Mouse (Mus musculus): Measurements from ENCODE around the gene Unk.
A peak's percentile ranks its signal among the peaks of the same experiment; 100 is the strongest.

Unk gene

GRCm38 (mm10) chr11:116030088-116030897 lies at the start of gene Unk:
Unk (plus strand) TSS chr11:116030322.
- peak; percentile 97 for DNase-seq (ENCODE audit: extremely low read depth, insufficient read length, low spot score)

- no peak for DNase-seq (ENCODE audit: extremely low read depth, insufficient read length, low spot score)
These were observed 47.6 kb upstream of the Unk start for GRCm38 (mm10) chr11:115982472-115982871.

- no peak for DNase-seq (ENCODE audit: extremely low read depth, insufficient read length, low spot score)
These were observed 46.8 kb upstream of the Unk start for GRCm38 (mm10) chr11:115983291-115983690.

- no peak for DNase-seq (ENCODE audit: extremely low read depth, insufficient read length, low spot score)
These were observed 40.4 kb upstream of the Unk start for GRCm38 (mm10) chr11:115989686-115990085.

DNA sequence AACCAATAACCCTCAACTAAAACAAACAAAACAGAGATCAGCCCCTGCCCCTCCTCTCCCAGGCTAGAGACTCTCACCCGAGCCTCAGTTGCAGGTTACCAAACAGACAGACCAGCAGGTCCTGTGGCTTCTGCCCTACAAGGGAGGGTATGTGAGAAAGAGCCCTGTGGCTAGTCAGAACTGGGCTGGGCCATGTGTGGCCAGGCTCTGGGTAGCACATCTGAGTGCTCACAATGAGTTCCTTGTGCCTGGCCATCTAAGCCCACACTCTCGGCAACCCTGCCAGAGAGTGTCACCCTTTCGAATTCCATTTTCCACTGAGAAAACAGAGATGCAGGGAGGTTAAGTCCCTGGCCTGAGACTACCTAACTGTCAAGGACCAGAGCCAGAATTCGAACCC lies 38.0 kb upstream of the Unk start:
- no peak for DNase-seq (ENCODE audit: extremely low read depth, insufficient read length, low spot score)

DNA sequence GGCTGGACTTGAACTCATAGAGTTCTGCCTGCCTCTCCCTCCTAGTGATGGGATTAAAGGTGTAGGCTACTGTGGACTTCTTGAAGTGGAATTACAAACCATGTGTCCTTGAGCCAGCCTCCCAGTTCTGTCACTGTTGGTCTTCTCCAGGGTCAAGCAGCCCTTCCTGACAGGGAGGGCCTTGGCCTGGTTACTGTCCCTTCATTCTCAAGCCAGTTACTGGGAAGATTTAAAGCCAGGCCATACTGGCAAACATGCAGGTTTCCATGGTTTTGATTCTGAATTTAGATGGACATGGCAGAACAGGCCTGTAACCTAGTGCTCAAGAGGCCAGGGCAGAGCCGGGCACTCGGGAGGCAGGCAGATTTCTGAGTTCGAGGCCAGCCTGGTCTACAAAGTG lies 34.9 kb upstream of the Unk start:
- DNase-seq (ENCODE audit: extremely low read depth, insufficient read length, low spot score) = no peak

DNA sequence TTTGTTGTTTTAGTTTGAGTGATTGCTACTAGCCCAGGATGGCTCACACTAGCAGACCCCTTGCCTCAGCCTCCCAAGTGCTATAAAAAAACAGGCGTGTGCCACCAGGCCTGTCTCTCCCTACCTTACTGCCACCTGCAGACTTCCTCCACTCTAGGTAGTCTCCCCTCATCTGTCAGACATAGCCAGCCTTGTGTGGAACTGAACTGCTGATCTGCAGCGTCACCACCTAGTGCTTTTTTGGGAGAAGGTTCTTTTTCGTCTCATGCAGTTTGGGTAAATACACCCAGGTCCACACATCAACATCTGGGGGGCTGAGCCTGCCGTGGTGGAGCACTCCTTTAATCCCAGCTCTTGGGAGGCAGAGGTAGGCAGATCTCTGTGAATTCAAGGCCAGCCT lies 33.1 kb upstream of the Unk start:
- no peak for DNase-seq (ENCODE audit: extremely low read depth, insufficient read length, low spot score)

DNA sequence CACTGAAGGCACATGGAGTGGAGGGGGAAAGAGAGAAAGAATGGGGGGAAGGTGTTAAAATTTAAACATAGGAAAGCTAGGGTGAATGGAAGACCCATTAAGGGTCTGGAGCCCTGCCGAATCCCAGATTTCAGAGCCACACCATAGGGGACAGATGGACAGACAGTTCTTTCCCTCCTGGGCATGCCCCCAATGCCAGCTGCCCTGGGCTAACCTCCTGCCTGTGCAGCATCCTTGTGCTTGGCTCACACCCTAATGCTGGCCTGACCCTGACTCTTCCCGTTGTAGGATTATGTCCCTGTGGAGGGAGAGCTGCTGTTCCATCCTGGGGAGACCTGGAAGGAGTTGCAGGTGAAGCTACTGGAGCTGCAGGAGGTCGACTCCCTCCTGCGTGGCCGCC lies 32.5 kb upstream of the Unk start:
- no peak for DNase-seq (ENCODE audit: extremely low read depth, insufficient read length, low spot score)

- no peak for DNase-seq (ENCODE audit: extremely low read depth, insufficient read length, low spot score)
These were observed 31.1 kb upstream of the Unk start for GRCm38 (mm10) chr11:115999027-115999426.

DNA sequence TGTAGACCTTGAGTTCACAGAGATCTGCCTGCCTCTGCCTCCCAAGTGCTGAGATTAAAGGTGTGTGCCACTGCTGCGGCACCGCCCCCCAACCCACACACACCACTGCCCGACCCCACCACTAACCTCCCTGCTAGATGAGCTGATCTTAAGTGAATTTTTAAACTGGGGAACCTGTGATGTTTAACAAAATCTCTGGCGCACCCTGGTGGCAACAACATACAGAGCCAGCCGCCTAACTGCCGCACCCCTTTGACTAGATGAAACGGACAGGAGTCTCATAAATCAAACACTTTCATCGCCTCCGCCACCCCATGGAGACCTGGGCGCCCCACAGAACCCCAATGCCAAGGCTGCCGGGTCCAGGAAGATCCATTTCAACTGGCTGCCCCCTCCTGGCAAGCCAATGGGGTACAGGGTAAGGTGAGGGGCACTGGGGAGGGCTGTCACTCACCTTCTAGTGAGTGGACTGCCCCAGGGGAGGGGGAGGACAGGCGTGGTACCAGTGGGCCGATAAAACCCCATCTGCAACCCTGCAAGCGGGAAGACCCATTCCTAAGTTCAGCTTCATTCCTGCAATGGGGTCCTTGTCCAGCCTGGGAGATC lies 30.5 kb upstream of the Unk start:
- peak; percentile 81 for DNase-seq (ENCODE audit: extremely low read depth, insufficient read length, low spot score)

GRCm38 (mm10) chr11:116000607-116001006 lies 29.5 kb upstream of the Unk start:
- DNase-seq (ENCODE audit: extremely low read depth, insufficient read length, low spot score) = no peak

GRCm38 (mm10) chr11:116001725-116002124 lies 28.4 kb upstream of the Unk start:
- no peak for DNase-seq (ENCODE audit: extremely low read depth, insufficient read length, low spot score)

- DNase-seq (ENCODE audit: extremely low read depth, insufficient read length, low spot score) = no peak
These were observed 27.2 kb upstream of the Unk start for GRCm38 (mm10) chr11:116002894-116003293.

GRCm38 (mm10) chr11:116004186-116004823 lies 25.8 kb upstream of the Unk start:
- no peak for DNase-seq (ENCODE audit: extremely low read depth, insufficient read length, low spot score)

DNA sequence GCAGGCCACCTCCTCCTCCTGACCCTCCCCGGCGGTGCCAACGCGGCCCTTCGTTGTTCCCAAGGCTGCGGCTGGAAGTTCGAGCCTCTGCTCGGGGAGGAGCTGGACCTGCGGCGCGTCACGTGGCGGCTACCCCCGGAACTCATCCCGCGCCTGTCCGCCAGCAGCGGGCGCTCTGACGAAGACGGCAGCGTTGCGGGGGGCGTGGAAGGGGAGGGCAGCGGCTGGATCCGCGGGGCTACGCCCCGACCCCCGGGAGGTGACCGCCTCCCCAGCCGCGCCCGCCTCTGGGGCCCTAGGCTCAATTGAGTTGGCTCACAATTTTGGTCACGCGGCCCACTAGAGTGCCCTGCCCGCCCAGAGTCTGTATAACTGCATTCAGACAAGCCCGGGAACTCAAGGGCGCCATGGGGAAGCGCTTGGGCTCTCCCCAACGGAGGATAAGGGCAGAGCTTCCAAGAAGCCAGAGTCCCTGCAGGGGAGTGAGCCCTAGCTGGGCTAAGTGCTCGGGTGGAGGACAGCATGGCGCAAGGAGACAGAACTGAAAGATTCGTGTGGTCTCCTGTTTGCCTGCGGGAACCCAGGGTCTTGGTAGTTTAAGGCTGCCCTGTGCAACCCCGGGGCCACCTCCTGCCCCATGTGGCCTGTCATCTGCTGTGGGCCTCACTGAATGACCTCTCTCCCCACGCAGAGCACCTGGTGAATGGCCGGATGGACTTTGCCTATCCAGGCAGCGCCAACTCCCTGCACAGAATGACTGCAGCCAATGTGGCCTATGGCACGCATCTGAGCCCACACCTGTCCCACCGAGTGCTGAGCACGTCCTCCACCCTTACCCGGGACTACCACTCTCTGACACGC lies 25.1 kb upstream of the Unk start:
- no peak for DNase-seq (ENCODE audit: extremely low read depth, insufficient read length, low spot score)

DNA sequence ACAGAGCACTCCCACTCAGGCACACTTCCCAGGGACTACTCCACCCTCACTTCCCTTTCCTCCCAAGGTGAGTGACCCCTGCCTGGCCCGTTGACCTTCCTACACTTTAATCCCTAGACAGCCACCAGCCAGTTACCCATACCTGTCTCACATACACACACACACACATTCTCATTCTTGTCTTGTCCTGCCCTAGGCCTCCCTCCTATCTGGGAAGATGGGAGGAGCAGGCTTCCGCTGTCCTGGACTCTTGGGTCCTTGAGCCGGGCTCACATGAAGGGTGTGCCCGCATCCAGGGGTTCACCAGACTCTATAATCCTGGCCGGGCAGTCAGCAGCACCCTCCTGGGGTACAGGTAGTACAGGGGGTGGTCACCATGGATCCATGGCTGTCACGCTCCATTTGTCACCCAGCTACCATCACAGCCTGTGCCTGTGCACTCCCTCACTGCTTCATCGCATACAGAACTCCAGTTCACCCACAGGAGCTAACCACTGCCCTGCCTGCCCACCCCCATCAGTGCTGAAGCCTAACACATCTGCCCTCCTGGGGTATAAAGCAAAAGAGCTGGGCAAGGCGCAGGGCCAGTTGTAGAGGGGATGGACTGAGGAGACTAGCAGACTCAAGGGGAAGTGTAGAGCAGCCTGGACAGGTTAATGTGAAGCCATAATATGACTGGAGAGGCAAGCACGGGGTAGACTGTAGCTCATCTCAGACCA lies 24.3 kb upstream of the Unk start:
- DNase-seq (ENCODE audit: extremely low read depth, insufficient read length, low spot score) = no peak

GRCm38 (mm10) chr11:116007095-116007850 lies 22.8 kb upstream of the Unk start:
- no peak for DNase-seq (ENCODE audit: extremely low read depth, insufficient read length, low spot score)

- no peak for DNase-seq (ENCODE audit: extremely low read depth, insufficient read length, low spot score)
These were observed 21.7 kb upstream of the Unk start for GRCm38 (mm10) chr11:116008411-116008810.

DNA sequence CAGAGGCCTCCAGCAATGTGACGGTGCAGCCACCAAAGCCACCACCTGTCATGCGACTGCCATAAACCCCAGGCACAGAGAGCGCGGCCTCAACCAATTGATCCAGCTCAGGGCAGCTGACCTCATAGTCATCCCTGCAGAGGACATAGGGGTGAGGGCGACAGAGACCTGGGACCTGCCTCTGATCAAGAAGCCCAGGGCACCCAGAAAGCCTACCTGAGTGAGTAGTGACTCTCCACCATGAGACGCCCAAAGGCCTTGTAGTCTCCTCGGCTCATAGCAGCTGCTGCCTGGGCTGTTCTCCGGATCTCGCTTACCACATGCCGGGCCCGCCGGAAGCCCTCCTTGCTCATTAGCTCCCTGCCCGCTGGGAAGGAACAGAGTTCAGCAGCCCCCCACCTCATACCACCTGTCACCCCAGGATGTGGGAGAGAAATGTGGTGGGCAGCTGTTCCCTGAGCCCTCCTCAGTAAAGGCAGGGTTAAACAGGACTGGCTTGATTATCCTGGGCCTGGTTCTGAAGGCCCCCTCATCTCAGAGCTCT lies 21.2 kb upstream of the Unk start:
- DNase-seq (ENCODE audit: extremely low read depth, insufficient read length, low spot score) = no peak
